Mouse (Mus musculus): ENCODE data around the gene Ift122.

- TF ChIP-seq CTCF (IDR thresholded peaks at IDR 0.05; ENCODE audit: extremely low read depth, insufficient read length, insufficient replicate concordance, low read depth, low read length) (no peak), POLR2A (IDR thresholded peaks at IDR 0.05; ENCODE audit: low read depth, low read length) (no peak; the same call in 1 of the 2 replicates)
Observed at GRCm38 (mm10) chr6:115957681-115958080, 104.4 kb downstream of the Ift122 start.

All from small intestine, adult 2 months (tissue).